Mouse (Mus musculus) thymus, postnatal 10 days (tissue): ENCODE results near the gene Ghdc.
"Not testable (repeated sequence)": the region's sequence is repeated elsewhere in the genome, so short reads cannot be mapped to it uniquely, and the experiment has no call there.

Source experiments
- DNase-seq, 2 experiments: peaks; one replicate each; pipeline ENCODE4 v3.0.0; 2021; ENCODE audit warnings: low spot score in 2 of 2

Ghdc gene

DNA sequence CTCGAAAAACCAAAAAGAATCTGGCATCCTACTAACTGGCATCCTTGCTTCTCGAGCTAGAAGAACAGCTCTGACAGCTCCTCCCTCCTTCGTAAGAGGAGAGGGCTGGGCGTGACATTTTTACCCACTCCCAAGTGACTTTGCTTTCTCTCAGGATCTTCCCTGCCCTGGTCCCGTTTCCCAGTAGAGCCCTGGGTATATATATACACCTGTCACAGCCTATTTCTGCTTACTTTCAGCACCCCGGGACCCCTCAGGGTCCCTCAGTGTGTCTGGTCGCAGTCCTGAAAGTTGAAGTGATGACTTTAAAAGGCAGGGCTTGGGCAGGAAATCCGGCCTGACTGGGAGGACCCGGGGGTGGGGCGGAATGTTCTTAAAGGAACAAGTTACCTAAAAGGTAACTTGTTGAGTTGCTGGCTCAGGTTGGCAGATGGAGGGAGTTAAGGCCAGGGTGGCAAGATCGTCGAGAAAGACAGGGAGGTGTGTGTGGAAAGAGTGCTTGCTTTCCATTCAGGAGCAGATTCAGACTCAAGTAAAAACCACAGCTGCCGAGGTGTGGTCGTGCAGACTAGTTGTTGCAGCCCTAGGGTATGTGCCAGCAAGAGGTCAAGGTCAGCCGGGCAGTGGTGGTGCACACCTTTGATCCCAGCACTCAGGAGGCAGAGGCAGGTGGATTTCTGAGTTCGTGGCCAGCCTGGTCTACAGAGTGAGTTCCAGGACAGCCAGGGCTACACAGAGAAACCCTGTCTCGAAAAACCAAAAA, at the start of gene Ghdc:
Ghdc (minus strand) TSS at position 312 of the 763 bp plus-strand sequence.
- peak; percentile 66 to 76 for DNase-seq

DNA sequence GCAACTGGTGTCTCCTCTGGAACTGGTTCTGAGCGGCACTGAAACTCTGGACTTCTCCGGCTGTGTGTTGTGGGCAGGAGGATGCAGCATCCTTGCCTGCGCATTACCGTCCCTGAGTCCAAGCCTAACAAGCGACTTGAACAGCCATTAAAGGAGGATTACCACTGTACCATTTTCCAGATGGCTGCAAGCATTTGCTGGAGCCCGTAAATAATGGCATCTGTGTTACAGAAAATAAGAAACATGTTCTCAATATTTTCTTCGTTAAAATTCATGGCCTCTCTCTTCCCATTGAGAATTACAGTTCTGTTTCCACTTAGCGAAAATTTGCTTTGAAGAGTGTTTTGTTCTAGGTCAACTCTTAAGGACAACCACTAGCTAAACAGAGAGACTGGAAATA, 49.3 kb upstream of the Ghdc start:
- no peak for DNase-seq

DNA sequence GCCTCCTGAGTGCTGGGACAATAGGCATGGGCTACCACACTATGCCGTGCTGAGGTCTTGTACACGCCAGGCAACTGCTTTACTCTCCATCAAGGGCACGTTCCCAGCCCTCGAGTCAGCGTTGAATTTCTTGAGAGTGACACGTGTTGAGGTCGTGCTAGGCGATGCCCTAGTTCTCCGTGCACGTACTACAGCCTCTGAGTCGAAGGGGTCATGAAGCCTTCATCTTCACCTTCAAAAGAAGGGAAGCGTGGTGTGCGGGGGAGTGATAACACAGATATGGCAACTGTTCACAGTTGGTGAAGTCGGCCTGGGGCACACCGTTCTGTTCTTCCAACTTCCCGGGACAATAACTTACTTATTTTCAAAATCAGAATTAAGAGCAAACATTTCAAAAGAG, 48.9 kb upstream of the Ghdc start:
- DNase-seq: peak; percentile 61 to 74

DNA sequence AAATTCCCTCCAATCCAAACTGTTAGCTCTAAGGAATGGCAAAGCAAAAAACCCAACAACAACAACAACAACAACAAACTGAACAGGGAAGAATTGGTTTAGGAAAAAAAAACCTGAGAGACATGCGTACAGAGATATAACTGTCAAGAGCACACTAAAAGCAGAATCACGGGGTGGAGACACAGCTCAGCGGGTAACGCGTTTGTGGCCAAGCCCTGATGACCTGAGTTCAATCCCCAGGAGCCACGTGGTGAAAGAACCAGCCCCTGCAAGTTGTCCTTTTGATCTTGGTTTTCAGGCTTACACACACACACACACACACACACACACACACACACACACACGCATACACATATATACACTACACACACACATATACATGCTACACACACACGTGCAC, 48.3 kb upstream of the Ghdc start:
- DNase-seq: no peak

DNA sequence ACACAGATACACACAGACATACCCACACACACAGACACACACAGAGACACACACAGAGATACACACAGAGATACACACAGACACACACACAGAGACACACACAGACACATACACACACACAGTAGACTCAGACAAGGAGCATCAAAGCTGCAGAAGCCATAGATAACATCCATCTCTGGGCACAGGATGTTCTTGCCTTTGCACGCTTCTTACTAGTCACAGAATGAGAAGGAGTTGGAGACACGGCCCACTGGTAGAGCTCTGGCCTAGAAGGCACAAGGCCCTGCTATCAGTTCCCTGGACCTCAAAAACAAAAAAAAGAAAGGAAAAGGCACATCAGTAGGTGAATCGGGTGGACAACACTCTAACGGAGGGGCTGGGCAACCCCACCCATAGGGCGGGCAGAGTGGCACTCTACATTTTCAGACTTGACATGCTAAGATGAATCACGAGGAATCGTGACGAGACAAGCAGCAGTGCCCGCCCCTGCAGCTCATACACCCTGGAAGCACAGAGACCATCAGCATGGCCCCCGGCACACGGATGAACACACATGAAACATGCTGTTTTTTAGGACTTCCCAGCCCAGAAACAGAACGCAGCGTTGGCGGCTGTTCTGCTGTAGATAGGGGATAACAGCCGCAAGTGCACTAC, 47.7 kb upstream of the Ghdc start:
- no peak for DNase-seq

DNA sequence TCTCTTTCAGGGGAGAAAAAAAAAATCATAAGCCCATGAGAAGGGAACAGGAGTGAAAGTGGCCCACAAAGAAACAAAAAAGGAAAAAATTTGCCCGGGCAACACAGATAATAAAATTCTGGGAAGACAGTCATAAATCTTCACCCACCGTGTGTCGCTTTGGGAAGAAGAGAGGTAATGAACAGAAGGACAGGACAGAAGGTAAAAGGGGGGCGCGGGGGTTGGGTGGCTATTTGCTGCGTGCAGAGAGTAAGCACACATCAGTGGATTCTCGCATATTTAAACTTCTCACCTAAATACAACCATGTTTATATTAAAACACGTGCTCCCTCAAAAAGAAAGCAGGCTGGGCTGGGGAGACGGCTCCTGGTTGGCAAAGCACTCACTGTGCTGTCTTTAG, 46.6 kb upstream of the Ghdc start:
- DNase-seq: no peak

DNA sequence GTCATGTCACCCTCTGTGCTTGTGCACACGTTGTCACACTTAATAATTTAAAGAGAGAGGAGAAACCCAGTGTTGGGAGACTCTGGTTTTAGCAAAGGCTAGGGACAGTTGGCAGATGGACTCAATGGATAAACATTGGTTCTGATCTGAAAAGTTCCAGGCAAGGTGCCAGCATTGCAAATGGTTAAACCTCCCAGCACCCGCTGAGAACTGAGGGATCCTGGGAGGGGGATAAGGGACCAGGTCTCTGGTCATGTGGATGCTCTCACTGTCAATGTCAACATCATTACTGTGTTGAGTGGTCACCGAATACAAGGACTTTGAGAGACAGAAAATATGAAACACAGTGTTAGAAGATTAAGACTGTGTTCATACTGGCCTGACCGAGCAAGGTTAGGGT, 46.0 kb upstream of the Ghdc start:
- DNase-seq: no peak

DNA sequence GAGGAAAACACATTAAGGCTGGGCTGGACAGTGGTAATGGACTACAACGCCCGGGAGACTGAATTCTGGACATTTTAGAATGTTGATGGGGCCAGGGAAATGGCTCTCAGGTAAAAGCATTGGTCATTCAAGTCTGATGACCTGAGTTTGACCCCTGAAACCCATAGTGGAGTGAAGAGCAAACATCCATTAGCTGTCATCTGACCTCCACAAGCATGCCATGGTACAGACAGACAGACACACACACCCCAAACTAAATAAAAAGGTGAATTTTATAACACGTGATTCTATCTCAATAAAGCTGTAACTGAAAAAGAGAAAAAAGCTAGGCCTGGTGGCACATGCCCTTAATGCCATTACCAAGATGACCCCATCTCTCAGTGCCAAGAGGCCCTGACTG, 45.6 kb upstream of the Ghdc start:
- no peak for DNase-seq

DNA sequence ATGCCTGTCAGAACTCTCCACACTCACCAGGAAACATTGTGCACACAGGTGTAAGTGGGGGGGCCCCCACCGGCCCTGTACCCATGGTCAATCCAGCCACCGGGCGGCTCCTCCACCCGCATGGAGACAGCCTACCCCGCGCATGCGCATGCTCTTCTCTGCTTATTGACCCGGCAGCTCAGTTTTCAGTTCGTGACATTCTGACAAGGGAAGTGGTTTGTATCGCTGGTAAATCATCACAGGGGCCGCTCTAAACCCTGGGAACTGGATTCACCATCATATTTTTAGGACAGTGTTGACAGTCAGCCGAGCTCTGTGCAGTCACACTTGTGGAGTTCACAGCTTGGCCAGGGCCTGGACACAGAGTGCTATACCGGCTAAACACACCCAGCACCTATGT, 43.7 kb upstream of the Ghdc start:
- DNase-seq: peak; percentile 73 to 80

DNA sequence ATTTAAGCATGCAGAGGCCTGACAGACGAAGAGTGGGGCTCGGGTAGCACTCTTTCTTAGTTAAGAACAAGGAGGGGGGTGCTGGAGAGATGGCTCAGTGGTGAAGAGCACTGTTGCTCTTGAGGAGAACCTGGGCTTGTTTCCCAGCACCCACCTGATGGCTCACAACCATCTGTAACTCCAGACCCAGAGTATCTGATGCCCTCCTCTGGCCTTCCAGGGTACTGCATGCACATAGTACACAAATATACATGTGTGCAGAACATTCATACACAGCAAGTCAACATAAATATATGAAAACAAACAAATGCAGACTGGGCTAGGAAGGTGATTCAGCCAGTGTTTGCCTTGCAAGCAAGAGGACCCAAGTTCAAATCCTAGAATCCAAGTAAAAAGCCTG, 40.4 kb upstream of the Ghdc start:
- DNase-seq: no peak

DNA sequence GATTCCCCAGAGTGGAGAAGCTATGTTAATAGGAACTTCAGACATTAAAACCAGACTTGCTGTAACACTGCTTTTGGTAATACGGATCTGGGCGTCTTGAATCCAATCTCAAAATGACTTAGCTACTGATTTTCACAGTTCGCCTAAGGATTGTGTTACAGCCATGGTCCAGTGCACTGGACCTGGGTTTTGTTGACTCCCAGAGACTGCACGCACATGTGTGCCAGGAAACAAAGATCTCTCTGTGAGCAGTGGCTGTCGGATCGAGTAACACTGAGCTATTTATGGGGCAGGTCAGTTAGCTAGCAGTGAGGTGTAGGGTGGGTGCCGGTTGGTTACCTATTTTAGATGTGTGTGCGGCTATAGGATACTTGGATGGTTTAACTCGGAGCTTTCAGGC, 39.8 kb upstream of the Ghdc start:
- DNase-seq: no peak

DNA sequence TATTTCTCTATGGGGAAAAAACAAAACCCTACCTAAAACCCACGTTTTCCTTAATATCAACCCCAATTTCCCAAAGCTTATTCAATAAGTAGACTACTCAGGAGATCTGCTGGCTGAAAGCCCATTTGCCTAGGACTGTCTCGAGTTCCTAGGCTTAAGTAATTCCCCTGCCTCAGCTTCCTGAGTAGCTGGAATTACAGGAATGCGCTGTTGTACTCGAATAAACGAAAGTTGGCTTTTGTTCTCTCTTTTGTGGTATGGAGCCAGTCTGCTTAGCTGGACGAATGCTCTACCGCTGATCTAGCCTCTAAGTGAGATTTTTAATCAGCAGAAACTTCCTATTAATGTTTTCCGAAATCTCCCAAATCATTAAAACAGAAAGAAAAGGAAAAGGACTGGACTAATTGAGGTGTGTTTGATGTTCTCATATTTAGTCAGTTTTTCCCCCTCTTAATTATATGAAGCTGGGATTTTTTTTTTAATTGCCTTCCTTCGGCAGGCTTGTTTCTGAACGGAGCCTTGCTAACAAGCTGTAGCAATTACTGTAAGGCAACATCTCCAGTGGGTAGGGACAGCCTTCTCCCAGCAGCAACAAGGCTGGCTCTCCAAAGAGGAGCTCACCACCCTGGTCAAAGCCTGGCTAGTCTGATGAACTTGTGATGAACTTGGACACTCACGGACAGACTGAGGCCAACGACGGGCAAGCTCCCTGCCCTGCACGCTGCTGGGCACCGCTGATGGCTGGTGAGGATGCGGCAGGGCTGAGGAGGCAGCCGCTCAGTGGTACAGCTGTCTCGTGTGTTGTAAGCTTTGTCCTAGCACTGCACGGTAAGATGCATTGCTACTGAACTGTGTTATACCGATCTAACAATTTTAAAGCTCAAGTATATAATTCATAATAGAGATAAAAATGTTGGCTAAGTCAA, 35.9 kb upstream of the Ghdc start:
- DNase-seq: no peak

DNA sequence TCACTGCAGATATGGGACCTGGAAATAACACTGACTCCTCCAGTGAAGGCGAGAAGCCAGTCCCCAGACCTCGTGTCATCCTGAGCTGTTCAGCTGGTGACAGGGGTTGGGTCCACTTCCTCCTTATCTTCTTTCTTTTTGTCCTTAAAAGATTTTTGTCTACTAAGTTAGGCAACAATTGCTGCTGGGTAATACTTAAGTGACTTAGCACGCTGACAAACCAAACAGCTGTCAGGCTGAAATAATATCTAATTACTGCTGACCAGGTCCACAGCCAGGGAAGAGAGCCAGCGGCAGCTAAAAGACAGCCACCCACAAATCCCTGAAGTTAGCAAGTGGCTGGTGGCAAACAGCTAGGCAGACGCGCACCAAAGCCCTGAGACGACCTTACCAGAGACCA, 34.8 kb upstream of the Ghdc start:
- no peak for DNase-seq

DNA sequence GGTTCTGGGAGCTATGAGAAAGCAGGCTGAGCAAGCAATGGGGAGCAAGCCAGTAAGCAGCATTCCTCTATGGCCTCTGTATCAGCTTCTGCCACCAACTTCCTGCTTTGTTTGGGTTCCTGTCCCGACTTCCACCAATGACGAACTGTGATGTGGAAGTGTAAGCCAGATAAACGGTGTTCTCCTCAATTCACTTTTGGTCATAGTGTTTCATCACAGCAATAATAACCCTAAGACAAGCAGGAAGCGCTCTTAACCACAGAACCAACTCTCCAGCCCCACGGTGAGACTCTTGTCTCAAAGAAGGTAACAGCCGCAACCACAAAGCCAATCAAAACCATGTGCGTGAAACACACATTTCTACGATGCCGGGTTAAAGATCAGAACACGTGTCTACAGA, 33.7 kb upstream of the Ghdc start:
- no peak for DNase-seq

DNA sequence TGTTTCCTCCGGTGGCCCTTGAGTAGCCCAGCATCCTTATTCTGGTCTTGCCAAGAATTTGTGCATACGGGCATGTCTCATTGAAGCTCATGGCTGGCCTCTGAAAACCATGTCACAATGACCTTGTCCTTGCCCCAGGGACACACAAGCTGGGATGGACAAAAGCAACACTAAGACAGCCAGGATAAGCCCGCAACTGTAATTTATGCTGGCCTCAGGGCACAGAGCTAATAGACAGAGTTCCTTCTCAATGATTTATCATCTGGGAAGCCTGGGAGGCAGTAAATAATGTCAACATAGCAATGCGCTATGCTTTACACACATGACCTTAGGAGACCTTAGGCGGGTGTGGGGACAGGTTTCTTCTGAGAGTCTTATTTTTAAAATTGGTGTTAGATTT, 28.7 kb upstream of the Ghdc start:
- DNase-seq: no peak

DNA sequence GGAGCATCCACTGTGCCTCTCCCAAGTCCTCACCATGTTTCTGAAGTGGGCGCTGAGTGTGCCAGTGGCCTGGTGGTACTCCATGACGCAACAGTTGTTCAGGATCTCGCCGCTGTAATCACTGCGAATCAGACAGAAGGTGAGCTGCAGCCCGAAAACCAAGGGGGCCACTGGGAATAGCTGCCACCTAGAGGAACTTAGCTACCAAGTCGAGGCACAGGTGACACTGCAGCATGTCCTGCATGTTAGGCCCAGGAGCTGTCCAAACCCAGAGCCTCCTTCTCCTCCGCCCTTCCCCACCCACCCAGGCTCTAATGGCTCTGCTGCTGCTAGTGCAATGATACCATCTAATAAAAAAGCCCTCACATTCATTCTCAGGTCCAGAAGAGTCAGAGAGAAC, 25.8 kb upstream of the Ghdc start:
- DNase-seq: no peak

DNA sequence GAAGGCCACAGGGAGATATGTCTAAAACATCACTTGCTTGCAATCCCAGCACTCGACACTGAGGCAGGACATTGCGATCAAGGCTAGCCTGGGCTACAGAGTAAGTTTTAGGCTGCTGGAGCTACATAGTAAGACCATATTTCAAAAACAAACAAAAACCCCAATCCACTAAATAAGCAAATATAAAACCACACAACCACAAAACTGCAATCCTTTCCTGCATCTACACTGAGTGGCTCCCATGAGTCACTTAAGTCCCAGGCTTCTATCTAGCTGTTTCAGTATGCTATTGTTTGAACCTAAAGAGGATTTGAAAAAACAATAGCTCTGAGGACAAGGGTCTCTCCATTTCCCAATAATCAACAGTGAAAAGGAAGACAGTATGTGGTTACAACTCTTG, 24.6 kb upstream of the Ghdc start:
- no peak for DNase-seq

DNA sequence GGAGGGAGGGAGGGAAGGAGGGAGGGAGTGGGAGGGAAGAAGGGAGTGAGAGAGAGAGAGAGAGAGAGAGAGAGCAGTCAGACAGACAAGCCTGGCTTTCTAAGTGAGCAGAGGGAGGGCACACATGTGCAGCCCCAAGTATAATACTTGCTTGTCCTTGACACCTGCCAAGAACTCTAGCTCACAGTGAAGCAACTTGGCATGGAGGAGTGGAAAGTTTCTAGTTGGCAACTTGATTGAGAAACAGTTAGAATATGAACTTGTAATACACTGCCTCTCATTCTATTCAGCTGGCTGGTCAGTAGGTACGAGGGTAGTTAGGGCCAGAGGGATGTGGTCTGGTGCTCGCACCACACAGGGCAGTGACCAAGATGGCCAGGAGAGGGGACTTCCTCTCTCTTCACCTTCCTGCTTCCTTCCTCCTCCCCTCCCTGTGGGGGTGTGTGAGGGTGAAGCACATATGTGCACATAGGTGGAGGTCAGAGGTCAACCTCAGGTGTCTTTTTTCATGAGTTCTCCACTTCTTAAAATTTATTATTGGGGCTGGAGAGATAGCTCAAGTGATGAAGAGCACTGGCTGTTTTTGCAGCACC, 20.8 kb upstream of the Ghdc start:
- no peak for DNase-seq

DNA sequence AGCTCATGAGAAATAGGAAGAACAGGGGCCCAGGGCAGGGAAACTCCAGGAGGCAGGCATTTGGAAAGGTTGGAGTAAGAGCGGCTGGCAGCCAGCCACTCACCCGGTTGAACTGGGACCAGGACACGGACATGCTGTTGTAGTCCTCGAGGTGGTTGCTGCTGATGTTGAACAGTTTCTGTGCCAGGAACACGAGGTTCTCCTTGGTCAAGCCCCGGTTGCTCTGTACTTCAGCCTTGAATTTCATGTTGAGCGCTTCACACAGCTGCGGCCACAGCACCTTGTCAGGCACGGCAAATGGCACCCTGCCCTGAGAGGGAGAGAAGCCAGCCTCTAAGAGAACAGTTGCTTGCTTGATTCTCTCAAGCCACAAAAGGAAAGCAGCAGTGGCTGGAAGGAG, 19.9 kb upstream of the Ghdc start:
- not testable (repeated sequence) for DNase-seq

DNA sequence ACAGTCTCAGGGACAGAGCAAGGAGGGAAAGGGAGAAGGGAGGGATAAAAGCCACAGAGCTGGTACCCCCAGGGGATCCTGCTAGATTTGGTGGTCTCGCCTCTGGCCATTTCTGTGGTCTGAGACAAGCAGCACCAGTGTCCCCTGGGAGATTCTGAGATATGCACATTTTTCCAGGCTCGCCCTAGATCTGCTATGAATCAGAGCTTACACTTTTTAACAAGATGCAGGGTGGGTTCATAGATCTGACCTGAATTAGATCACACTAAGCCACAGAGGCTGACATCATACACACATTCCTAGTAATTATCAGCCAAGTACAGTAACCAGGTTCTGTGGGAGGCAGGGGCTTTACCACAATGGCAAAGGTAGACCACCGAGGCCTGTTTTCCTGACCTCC, 18.9 kb upstream of the Ghdc start:
- DNase-seq: no peak

DNA sequence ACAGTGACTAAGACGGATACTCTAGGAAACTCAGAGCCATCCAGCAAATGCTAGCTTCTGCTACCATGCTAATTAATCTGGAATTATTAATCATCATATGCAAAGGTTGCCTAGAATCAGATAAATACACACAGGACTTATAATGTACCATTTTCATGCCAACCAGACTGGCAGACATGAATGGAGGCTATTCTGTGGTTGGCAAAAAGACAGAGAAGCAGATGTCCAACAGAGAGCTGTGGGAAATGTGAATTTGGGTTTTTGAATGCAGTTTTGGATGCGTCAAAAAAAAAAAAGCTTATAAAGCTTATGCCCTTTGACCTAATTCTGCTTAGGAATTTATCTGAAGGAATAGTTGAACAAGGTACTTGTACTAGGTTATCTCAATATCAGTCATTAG, 15.0 kb upstream of the Ghdc start:
- no peak for DNase-seq

DNA sequence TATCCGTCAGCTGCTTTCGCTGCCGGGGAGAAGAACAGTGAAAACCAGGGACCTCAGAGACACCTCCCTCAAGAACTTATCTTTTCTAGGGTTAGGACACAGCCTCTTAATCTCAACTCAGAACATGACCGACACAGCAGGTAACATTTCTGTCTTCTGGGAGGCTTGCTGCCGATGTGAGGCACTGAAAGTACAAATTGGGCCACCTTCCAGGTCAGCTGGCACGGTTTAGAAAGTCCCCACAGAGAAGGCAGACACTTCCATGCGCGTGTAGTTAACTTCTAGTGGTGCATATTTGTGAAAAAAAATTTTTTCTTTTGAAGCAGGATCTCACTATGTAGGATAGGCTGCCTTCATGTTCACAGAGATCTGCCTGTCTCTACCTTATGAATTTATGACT, 13.5 kb upstream of the Ghdc start:
- no peak for DNase-seq
